Comparison of ENCODE assay signal across 8 mouse cellular contexts in the genomic region with DNA sequence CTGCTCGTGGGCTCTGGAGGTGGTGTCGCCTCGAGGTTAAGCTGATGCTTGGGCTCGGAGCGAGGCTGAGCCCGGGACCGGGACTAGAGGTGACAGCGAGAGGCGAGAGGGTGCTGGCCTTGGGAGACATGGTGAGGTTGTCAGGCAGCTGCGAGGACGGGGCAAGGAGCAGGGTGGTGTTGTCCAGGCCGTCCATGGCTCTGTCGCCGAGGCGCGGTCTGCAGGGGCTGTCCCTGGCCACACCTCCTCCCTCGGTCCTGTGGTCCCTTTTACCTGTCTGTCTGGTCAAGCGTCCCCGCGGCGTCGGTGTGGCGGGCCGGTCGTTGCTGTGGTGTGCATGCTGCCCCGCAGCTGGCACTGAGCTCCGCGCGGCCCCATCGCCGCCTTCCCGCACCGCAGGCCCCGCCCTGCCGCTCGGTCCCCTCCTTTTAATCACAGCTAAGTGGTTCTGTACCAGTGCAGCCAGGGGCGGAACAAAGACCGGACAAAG. TPM values are rescaled to one million over a fixed set of nuclear protein-coding genes. Genes with fewer than 3 reads are reported as not detected.
DNase-seq lines count a peak whose midpoint lies in the region; ATAC-seq and TF ChIP-seq lines count a peak whose summit lies in the region.

Gm5868 (minus strand) TSS at position 360 of the 490 bp plus-strand sequence.

- H3K9me3 ChIP-seq in hindbrain, embryonic 14.5 days (ENCODE audit: control insufficient read depth, low read length): no peaks in the 10 kb centered on the region
- no peaks in the 10 kb centered on the region for H3K9me3 ChIP-seq in midbrain, embryonic 15.5 days

- peak; percentile 87 for ATAC-seq in hindbrain, embryonic 14.5 days (ENCODE audit: low FRiP score)
- peak; percentile 89 for ATAC-seq in midbrain, embryonic 15.5 days (replicated peaks)

- TF ChIP-seq POLR2A in kidney, adult 2 months (IDR thresholded peaks at IDR 0.05; ENCODE audit: low read depth, low read length): no peak

- peak within 1 kb of the TSS; percentile 56 for H3K4me2 ChIP-seq in hindbrain, embryonic 14.5 days (replicated peaks)
- peak within 1 kb of the TSS; percentile 68 for H3K4me2 ChIP-seq in midbrain, embryonic 15.5 days

- intact Hi-C loops in gastrocnemius, postnatal 14 days (cut with DNase I; ENCODE audit: low total_unique reads): no loop called here

- H3K9ac ChIP-seq in hindbrain, embryonic 14.5 days: peak within 1 kb of the TSS; percentile 31; the same call in 1 of the 2 replicates
- peak within 1 kb of the TSS; percentile 26 for H3K9ac ChIP-seq in midbrain, embryonic 15.5 days

- no peaks in the 10 kb centered on the region for H3K27me3 ChIP-seq in kidney, adult 2 months (replicated peaks; ENCODE audit: control insufficient read depth, insufficient read depth, low read length)
- 0 out of 2 replicates have a peak, but pooled peaks cover 5% of the 10 kb centered on the region for H3K27me3 ChIP-seq in hindbrain, embryonic 14.5 days (ENCODE audit: control insufficient read depth, insufficient read depth, low read length)
- no peaks in the 10 kb centered on the region for H3K27me3 ChIP-seq in midbrain, embryonic 15.5 days (replicated peaks)

- H3K4me1 ChIP-seq in kidney, adult 2 months (ENCODE audit: control insufficient read depth, insufficient read depth, low read length): no peaks in the 10 kb centered on the region
- no peaks in the 10 kb centered on the region for H3K4me1 ChIP-seq in hindbrain, embryonic 14.5 days (replicated peaks; ENCODE audit: control insufficient read depth, insufficient read depth, low read length)
- H3K4me1 ChIP-seq in midbrain, embryonic 15.5 days: 0 out of 2 replicates have a peak, but pooled peaks cover 6% of the 10 kb centered on the region

- H3K27ac ChIP-seq in kidney, adult 2 months (ENCODE audit: insufficient read depth, low read depth, low read length): no peak within 1 kb of the TSS
- H3K27ac ChIP-seq in hindbrain, embryonic 14.5 days: no peak within 1 kb of the TSS
- no peak within 1 kb of the TSS for H3K27ac ChIP-seq in midbrain, embryonic 15.5 days

- 3% methylated on average over 38 of the region's 38 CpGs for WGBS in kidney, adult 2 months
- WGBS in hindbrain, embryonic 14.5 days: 2% methylated on average over 38 of the region's 38 CpGs
- WGBS in midbrain, embryonic 15.5 days: 1% methylated on average over 38 of the region's 38 CpGs

- DNase-seq in kidney, adult 2 months: no peak
- DNase-seq in kidney, postnatal 14 days: no peak
- DNase-seq in embryo, embryonic 10 days (ENCODE audit: low spot score): peak; percentile 41
- no peak for DNase-seq in hindbrain, embryonic 14.5 days (ENCODE audit: low spot score)
- no peak for DNase-seq in layer of hippocampus, adult 11-12 months (ENCODE audit: low spot score)
- no peak for DNase-seq in gastrocnemius, postnatal 14 days
- no peak for DNase-seq in urinary bladder, postnatal 14 days (ENCODE audit: low spot score)

- no peak for TF ChIP-seq CTCF in kidney, adult 2 months (conservative IDR thresholded peaks at IDR 0.05; ENCODE audit: insufficient read depth, insufficient read length, low read depth, low read length)

- no peaks in the 10 kb centered on the region for H3K36me3 ChIP-seq in kidney, adult 2 months (ENCODE audit: control insufficient read depth, insufficient read depth, low read length)
- no peaks in the 10 kb centered on the region for H3K36me3 ChIP-seq in hindbrain, embryonic 14.5 days (replicated peaks; ENCODE audit: control insufficient read depth, insufficient read depth)
- no peaks in the 10 kb centered on the region for H3K36me3 ChIP-seq in midbrain, embryonic 15.5 days (replicated peaks)

- peak within 1 kb of the TSS; percentile 10 for H3K4me3 ChIP-seq in kidney, adult 2 months (ENCODE audit: insufficient read depth, low read depth, low read length)
- H3K4me3 ChIP-seq in hindbrain, embryonic 14.5 days (replicated peaks; ENCODE audit: low read length): peak within 1 kb of the TSS; percentile 36
- peak within 1 kb of the TSS; percentile 42 for H3K4me3 ChIP-seq in midbrain, embryonic 15.5 days

RNA-seq across cellular contexts. Expression of gene Gm5868, which starts in this region (rescaled TPM):
- polyA plus RNA-seq in kidney, adult 2 months (2012; rRNA removed): 0.13 and 0.33 TPM in 2 replicates
- polyA plus RNA-seq in hindbrain, embryonic 14.5 days (2014; fragmentation: Nextera tagmentation; extraction: Ambion mirVana): 8.1 and 9.3 TPM in 2 replicates
- 6.2 and 7.2 TPM in 2 replicates for polyA plus RNA-seq in midbrain, embryonic 15.5 days (2015; fragmentation: Nextera tagmentation; extraction: Ambion mirVana)
- not detected for total RNA-seq in gastrocnemius, postnatal 14 days (2021)
